Mouse (Mus musculus) lung, embryonic 15.5 days (tissue): Measurements from ENCODE around the gene Gm20479. TPM values are rescaled to one million over a fixed set of nuclear protein-coding genes. Genes with fewer than 3 reads are reported as not detected.

ENCODE experiments used
- ATAC-seq: fragments of 200-750 bp; cut with Nextera tagmentation; 2 replicates; pipeline ENCODE4 v1.8.0; 2017; ENCODE audit warnings: moderate number of reproducible peaks, borderline replicate concordance; ENCODE audit not compliant: low FRiP score, low TSS enrichment; ENCODE audit errors: extremely low read depth
- H3K27ac ChIP-seq: fragments of 300-500 bp; sonication (generic); 2 replicates; pipeline ENCODE4 v1.5.1; 2015; ENCODE audit warnings: moderate library complexity, mild to moderate bottlenecking, inconsistent platforms
- H3K27me3 ChIP-seq: fragments of 300-500 bp; sonication (generic); 2 replicates; pipeline ENCODE4 v1.6.1; 2015; ENCODE audit warnings: inconsistent platforms
- H3K36me3 ChIP-seq: fragments of 300-500 bp; sonication (generic); 2 replicates; pipeline ENCODE4 v1.6.1; 2015; ENCODE audit warnings: inconsistent platforms
- H3K4me1 ChIP-seq: fragments of 300-500 bp; sonication (generic); 2 replicates; pipeline ENCODE4 v1.6.1; 2015; ENCODE audit warnings: inconsistent platforms
- H3K4me2 ChIP-seq: fragments of 300-500 bp; sonication (generic); 2 replicates; pipeline ENCODE4 v1.6.1; 2015; ENCODE audit warnings: inconsistent platforms, mild to moderate bottlenecking, moderate library complexity
- H3K4me3 ChIP-seq: fragments of 300-500 bp; sonication (generic); 2 replicates; pipeline ENCODE4 v1.5.1; 2015; ENCODE audit warnings: mild to moderate bottlenecking, inconsistent platforms
- H3K9ac ChIP-seq: fragments of 300-500 bp; sonication (generic); 2 replicates; pipeline ENCODE4 v1.6.1; 2015; ENCODE audit warnings: inconsistent platforms
- H3K9me3 ChIP-seq: fragments of 300-500 bp; sonication (generic); 2 replicates; pipeline ENCODE4 v1.6.1; 2016; ENCODE audit warnings: inconsistent platforms
- WGBS: fragments of 180-500 bp; shearing (Covaris S2); methylation state at CpG from one replicate; pipeline ENCODE4 v1.1.7; 2015; 5-methylcytosine and 5-hydroxymethylcytosine counted together
- polyA plus RNA-seq: library from polyadenylated mRNA; unstranded; fragments of >200 nt; fragmentation: Nextera tagmentation; extraction: Ambion mirVana; gene quantifications from 2 replicates; pipeline ENCODE4 v1.2.1, GENCODE M21; 2015

Gm20479 gene
- polyA plus RNA-seq, 1 experiment from 2014 or later, result 1.3 TPM

GRCm38 (mm10) chr7:27384731-27385130, 27.5 kb upstream of the Gm20479 start:
- Histone ChIP-seq H3K27me3 (no peaks in the 10 kb centered on the region), H3K4me3 (no peak overlapping the region), H3K9ac (no peak overlapping the region), H3K36me3 (no peaks in the 10 kb centered on the region), H3K4me2 (no peak overlapping the region), H3K9me3 (no peaks in the 10 kb centered on the region), H3K4me1 (no peaks in the 10 kb centered on the region), H3K27ac (no peak overlapping the region)
- no peak for ATAC-seq
- WGBS, result 30% methylated on average over 4 of the region's 4 CpGs

DNA sequence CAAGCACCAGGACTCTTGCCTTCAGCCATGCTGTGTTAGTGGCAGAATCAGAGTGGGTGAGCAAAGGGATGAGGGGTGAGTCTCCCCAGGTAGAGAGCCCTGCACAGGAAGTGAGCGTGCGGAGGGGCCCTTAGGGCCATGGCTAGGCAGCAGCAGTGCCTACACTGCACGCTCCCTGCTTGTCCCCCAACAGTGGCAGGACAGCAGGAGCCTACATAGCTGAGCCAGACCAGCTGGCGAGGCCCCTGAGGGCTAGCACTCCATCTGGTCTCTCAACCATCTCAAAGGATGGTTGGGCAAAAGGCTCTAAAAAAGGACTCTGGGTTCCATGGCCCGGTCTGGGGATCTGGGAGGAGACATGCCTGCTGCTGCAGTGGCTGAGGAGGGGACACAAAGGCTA, 26.9 kb upstream of the Gm20479 start:
- no peak for ATAC-seq

DNA sequence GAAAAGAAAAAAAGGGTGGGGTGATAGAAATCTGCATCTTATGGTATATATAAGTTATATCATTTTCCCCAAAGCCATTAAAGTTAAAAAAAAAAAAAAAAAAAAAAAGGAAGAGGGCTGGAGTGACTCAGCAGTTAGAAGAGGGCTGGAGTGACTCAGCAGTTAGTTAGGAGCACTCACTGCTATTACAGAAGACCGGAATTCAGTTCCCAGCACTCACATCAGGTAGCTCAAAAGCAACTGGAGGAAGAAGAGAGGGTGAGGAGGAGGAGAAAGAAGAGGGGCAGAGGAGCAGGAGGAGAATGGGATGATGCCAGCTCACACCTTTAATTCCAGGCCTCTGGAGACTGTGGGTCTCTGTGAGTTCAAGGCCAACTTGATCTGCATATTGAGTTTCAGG, 26.0 kb upstream of the Gm20479 start:
- ATAC-seq, result no peak
- H3K9ac ChIP-seq, result no peak overlapping the region
- no peak overlapping the region for H3K4me3 ChIP-seq
- no peaks in the 10 kb centered on the region for H3K4me1 ChIP-seq
- WGBS, result 69% methylated on average over 1 of the region's 1 CpGs
- no peaks in the 10 kb centered on the region for H3K36me3 ChIP-seq
- no peaks in the 10 kb centered on the region for H3K9me3 ChIP-seq
- no peak overlapping the region for H3K27ac ChIP-seq
- no peaks in the 10 kb centered on the region for H3K27me3 ChIP-seq
- no peak overlapping the region for H3K4me2 ChIP-seq

More for the DNA sequence above, 26.9 kb upstream of the Gm20479 start:
- Histone ChIP-seq H3K27ac (no peak overlapping the region), H3K9ac (no peak overlapping the region), H3K4me3 (no peak overlapping the region), H3K36me3 (no peaks in the 10 kb centered on the region), H3K27me3 (no peaks in the 10 kb centered on the region), H3K4me1 (no peaks in the 10 kb centered on the region), H3K9me3 (no peaks in the 10 kb centered on the region), H3K4me2 (no peak overlapping the region)
- 73% methylated on average over 5 of the region's 5 CpGs for WGBS

DNA sequence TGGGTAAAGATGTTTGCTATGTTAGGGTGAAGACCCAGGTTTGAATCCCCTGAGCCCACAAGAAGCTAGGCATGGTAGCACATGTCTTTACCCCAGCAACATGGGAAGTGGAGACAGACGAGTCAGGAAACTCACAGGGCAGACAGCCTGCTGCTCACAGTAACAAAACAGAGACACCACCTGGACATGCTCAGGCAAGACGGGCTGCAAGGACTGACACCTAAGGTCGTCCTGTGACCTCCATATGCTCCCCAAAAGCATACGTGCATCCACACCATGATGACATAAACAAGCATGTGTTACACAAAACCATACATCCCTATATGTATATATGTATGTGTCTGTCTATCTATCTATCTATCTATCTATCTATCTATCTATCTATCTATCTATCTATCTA, 24.3 kb upstream of the Gm20479 start:
- no peak overlapping the region for H3K9ac ChIP-seq
- H3K27ac ChIP-seq, result no peak overlapping the region
- WGBS, result 34% methylated on average over 4 of the region's 4 CpGs
- H3K4me1 ChIP-seq, result no peaks in the 10 kb centered on the region
- no peak for ATAC-seq
- H3K9me3 ChIP-seq, result no peaks in the 10 kb centered on the region
- H3K4me3 ChIP-seq, result no peak overlapping the region
- no peaks in the 10 kb centered on the region for H3K36me3 ChIP-seq
- H3K4me2 ChIP-seq, result no peak overlapping the region
- H3K27me3 ChIP-seq, result peaks cover 14% of the 10 kb centered on the region

- Histone ChIP-seq H3K27me3 (peaks cover 19% of the 10 kb centered on the region), H3K9ac (no peak overlapping the region), H3K27ac (no peak overlapping the region), H3K4me1 (no peaks in the 10 kb centered on the region), H3K36me3 (no peaks in the 10 kb centered on the region), H3K9me3 (no peaks in the 10 kb centered on the region), H3K4me3 (no peak overlapping the region), H3K4me2 (no peak overlapping the region)
- 30% methylated on average over 1 of the region's 1 CpGs for WGBS
- no peak for ATAC-seq
Observed at GRCm38 (mm10) chr7:27381009-27381408, 23.8 kb upstream of the Gm20479 start.

GRCm38 (mm10) chr7:27379836-27380235, 22.6 kb upstream of the Gm20479 start:
- Histone ChIP-seq H3K4me1 (no peaks in the 10 kb centered on the region), H3K4me2 (no peak overlapping the region), H3K4me3 (no peak overlapping the region), H3K9me3 (no peaks in the 10 kb centered on the region), H3K27me3 (peaks cover 29% of the 10 kb centered on the region), H3K9ac (no peak overlapping the region), H3K36me3 (no peaks in the 10 kb centered on the region), H3K27ac (no peak overlapping the region)
- WGBS, result 91% methylated on average over 6 of the region's 6 CpGs
- no peak for ATAC-seq

- no peaks in the 10 kb centered on the region for H3K9me3 ChIP-seq
- no peak overlapping the region for H3K4me2 ChIP-seq
- H3K9ac ChIP-seq, result no peak overlapping the region
- H3K4me1 ChIP-seq, result no peaks in the 10 kb centered on the region
- 18% methylated on average over 4 of the region's 4 CpGs for WGBS
- ATAC-seq, result 0 out of 2 replicates have a peak, but pooled peaks have one; percentile 52
- H3K27ac ChIP-seq, result no peak overlapping the region
- no peaks in the 10 kb centered on the region for H3K36me3 ChIP-seq
- H3K4me3 ChIP-seq, result no peak overlapping the region
- H3K27me3 ChIP-seq, result peaks cover 42% of the 10 kb centered on the region
Observed at GRCm38 (mm10) chr7:27378431-27378830, 21.2 kb upstream of the Gm20479 start.

GRCm38 (mm10) chr7:27375274-27375673, 18.1 kb upstream of the Gm20479 start:
- no peaks in the 10 kb centered on the region for H3K9me3 ChIP-seq
- no peak overlapping the region for H3K4me3 ChIP-seq
- peaks cover 74% of the 10 kb centered on the region for H3K27me3 ChIP-seq
- H3K4me2 ChIP-seq, result no peak overlapping the region
- H3K4me1 ChIP-seq, result peaks cover 8% of the 10 kb centered on the region; the same call in 1 of the 2 replicates
- H3K27ac ChIP-seq, result no peak overlapping the region
- ATAC-seq, result no peak
- no peak overlapping the region for H3K9ac ChIP-seq
- WGBS, result 2% methylated on average over 22 of the region's 22 CpGs
- H3K36me3 ChIP-seq, result no peaks in the 10 kb centered on the region

- H3K4me3 ChIP-seq, result 0 out of 2 replicates have a peak overlapping the region, but pooled peaks have one; percentile 4
- peak overlapping the region; percentile 18; the same call in 1 of the 2 replicates for H3K4me2 ChIP-seq
- ATAC-seq, result no peak
- WGBS, result 4% methylated on average over 44 of the region's 44 CpGs
- no peaks in the 10 kb centered on the region; the same call in 1 of the 2 replicates for H3K9me3 ChIP-seq
- peaks cover 8% of the 10 kb centered on the region for H3K4me1 ChIP-seq
- no peaks in the 10 kb centered on the region for H3K36me3 ChIP-seq
- peaks cover 97% of the 10 kb centered on the region for H3K27me3 ChIP-seq
- H3K27ac ChIP-seq, result no peak overlapping the region
- H3K9ac ChIP-seq, result no peak overlapping the region
Observed at GRCm38 (mm10) chr7:27371715-27372462, 14.7 kb upstream of the Gm20479 start.

DNA sequence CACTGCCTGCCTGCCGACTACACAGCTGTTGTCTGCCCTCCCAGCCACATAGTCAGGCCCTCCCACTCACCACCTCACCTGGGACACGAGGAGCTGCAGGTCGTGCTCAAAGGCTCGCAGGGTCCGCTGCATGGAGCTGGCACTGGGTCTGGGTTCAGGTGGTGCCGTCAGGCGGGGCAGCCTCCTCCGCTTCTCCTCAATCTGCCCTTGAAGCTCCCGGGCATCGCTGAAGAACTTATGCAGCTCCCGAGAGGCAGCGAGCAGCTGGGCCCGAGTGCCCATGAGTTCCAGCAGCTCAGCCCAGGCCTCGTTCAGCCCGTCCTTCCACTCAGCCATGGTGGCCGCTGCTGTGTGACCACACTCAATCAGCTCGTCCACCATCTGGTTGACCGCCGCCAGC, 11.9 kb upstream of the Gm20479 start:
- no peak overlapping the region for H3K4me2 ChIP-seq
- H3K9ac ChIP-seq, result no peak overlapping the region
- H3K9me3 ChIP-seq, result no peaks in the 10 kb centered on the region; the same call in 1 of the 2 replicates
- no peak overlapping the region for H3K4me3 ChIP-seq
- H3K4me1 ChIP-seq, result peaks cover 13% of the 10 kb centered on the region
- no peak for ATAC-seq
- WGBS, result 76% methylated on average over 19 of the region's 19 CpGs
- peaks cover 100% of the 10 kb centered on the region for H3K27me3 ChIP-seq
- H3K36me3 ChIP-seq, result no peaks in the 10 kb centered on the region
- H3K27ac ChIP-seq, result no peak overlapping the region

GRCm38 (mm10) chr7:27367976-27368375, 10.8 kb upstream of the Gm20479 start:
- Histone ChIP-seq H3K9ac (no peak overlapping the region), H3K9me3 (no peaks in the 10 kb centered on the region; the same call in 1 of the 2 replicates), H3K36me3 (no peaks in the 10 kb centered on the region), H3K4me3 (peak overlapping the region; percentile 13), H3K27ac (no peak overlapping the region), H3K4me1 (peaks cover 13% of the 10 kb centered on the region), H3K27me3 (peaks cover 100% of the 10 kb centered on the region), H3K4me2 (peak overlapping the region; percentile 38)
- ATAC-seq, result peak; percentile 28; the same call in 1 of the 2 replicates
- WGBS, result 13% methylated on average over 11 of the region's 11 CpGs

DNA sequence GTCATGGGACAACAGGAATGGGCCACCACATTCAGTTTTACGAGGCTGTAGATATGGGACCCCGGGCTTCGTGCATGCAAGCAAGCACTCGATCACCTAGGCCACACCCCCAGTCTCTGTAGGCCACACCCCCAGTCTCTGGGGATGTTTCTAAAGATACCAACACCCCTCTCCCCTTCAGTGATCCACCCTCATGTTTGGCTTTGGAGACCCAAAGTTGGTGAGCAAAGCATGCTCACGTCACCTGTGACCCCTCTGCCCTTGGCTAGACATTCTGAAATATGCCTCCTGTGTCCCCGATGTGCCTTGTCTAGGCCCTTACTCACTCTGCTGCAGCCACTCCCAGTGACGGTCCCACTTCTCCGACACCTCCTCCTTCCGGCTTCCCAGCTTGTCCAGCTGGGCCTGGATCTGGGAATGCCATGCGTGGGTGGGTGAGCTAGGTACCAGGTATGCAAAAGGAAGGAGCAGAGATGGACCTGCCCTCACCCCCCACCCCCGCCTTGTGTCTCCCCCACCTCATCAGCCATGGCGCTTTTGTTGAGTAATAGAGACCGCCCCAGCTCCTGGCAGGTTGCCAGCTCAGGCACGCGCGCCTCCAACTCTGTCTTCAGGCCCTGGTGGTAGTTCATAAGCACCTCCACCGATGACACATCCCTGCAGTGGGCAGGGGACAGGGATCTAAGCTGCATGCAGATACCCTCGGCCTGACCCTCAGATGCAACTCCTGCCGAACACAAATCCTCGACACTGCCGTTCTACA, 9.0 kb upstream of the Gm20479 start:
- WGBS, result 22% methylated on average over 21 of the region's 21 CpGs
- Histone ChIP-seq H3K4me2 (no peak overlapping the region), H3K36me3 (no peaks in the 10 kb centered on the region), H3K4me1 (peaks cover 5% of the 10 kb centered on the region; the same call in 1 of the 2 replicates), H3K27ac (no peak overlapping the region), H3K9ac (no peak overlapping the region), H3K27me3 (peaks cover 90% of the 10 kb centered on the region), H3K9me3 (no peaks in the 10 kb centered on the region; the same call in 1 of the 2 replicates), H3K4me3 (no peak overlapping the region)
- no peak for ATAC-seq
